8 mouse cellular contexts compared by ENCODE assay signal in genomic region chr10:82987394-82987793, GRCm38 (mm10). TPM values are rescaled to one million over a fixed set of nuclear protein-coding genes. Genes with fewer than 3 reads are reported as not detected.
DNase-seq lines count a peak whose midpoint lies in the region; ATAC-seq lines count a peak whose summit lies in the region.

No protein-coding gene starts in this region.

- H3K27ac ChIP-seq in heart, embryonic 15.5 days, result no peak overlapping the region
- no peak overlapping the region for H3K27ac ChIP-seq in hindbrain, embryonic 12.5 days
- H3K27ac ChIP-seq in midbrain, embryonic 14.5 days (replicated peaks; ENCODE audit: low read depth, low read length), result no peak overlapping the region

- no peak for ATAC-seq in heart, embryonic 15.5 days (replicated peaks; ENCODE audit: insufficient number of reproducible peaks, insufficient read depth, low FRiP score, low read depth)
- no peak for ATAC-seq in hindbrain, embryonic 12.5 days (ENCODE audit: low FRiP score)
- ATAC-seq in midbrain, embryonic 14.5 days (ENCODE audit: low FRiP score, low TSS enrichment), result no peak

- H3K4me3 ChIP-seq in heart, embryonic 15.5 days, result peak overlapping the region; percentile 88
- H3K4me3 ChIP-seq in hindbrain, embryonic 12.5 days, result peak overlapping the region; percentile 80
- peak overlapping the region; percentile 77 for H3K4me3 ChIP-seq in midbrain, embryonic 14.5 days (replicated peaks; ENCODE audit: low read depth, low read length)

- no peaks in the 10 kb centered on the region for H3K36me3 ChIP-seq in heart, embryonic 15.5 days
- no peaks in the 10 kb centered on the region for H3K36me3 ChIP-seq in hindbrain, embryonic 12.5 days
- H3K36me3 ChIP-seq in midbrain, embryonic 14.5 days (ENCODE audit: control insufficient read depth, insufficient read depth, low read length), result no peaks in the 10 kb centered on the region

- no peak for DNase-seq in heart, postnatal 14 days
- peak; percentile 34 for DNase-seq in adipocyte (ENCODE audit: low spot score)
- DNase-seq in midbrain, embryonic 14.5 days, result peak; percentile 13
- DNase-seq in T-cell, adult 2 months (ENCODE audit: low spot score), result no peak
- no peak for DNase-seq in frontal cortex, adult 2 months (ENCODE audit: extremely low spot score in 1 of 2, low spot score in 1 of 2)
- DNase-seq in frontal cortex, postnatal 25 days (ENCODE audit: low spot score in 2 of 2), result no peak

- intact Hi-C loops in heart, postnatal 14 days (cut with DNase I), result loop anchor here (2.0 to 5.0 kb wide), 2 partner anchors 113 to 205 kb away; no protein-coding TSS in a partner anchor

- H3K4me2 ChIP-seq in heart, embryonic 15.5 days, result peak overlapping the region; percentile 98
- H3K4me2 ChIP-seq in hindbrain, embryonic 12.5 days (replicated peaks), result peak overlapping the region; percentile 86
- H3K4me2 ChIP-seq in midbrain, embryonic 14.5 days (ENCODE audit: low read length), result peak overlapping the region; percentile 95

- H3K27me3 ChIP-seq in heart, embryonic 15.5 days, result peaks cover 15% of the 10 kb centered on the region
- H3K27me3 ChIP-seq in hindbrain, embryonic 12.5 days, result peaks cover 18% of the 10 kb centered on the region
- H3K27me3 ChIP-seq in midbrain, embryonic 14.5 days (ENCODE audit: control insufficient read depth, insufficient read depth, low read length), result 0 out of 2 replicates have a peak, but pooled peaks cover 9% of the 10 kb centered on the region

- peak overlapping the region; percentile 81; the same call in 1 of the 2 replicates for H3K9ac ChIP-seq in heart, embryonic 15.5 days
- H3K9ac ChIP-seq in hindbrain, embryonic 12.5 days, result peak overlapping the region; percentile 41; the same call in 1 of the 2 replicates
- peak overlapping the region; percentile 75; the same call in 1 of the 2 replicates for H3K9ac ChIP-seq in midbrain, embryonic 14.5 days (replicated peaks; ENCODE audit: low read length)

- H3K9me3 ChIP-seq in heart, embryonic 15.5 days (replicated peaks), result no peaks in the 10 kb centered on the region
- no peaks in the 10 kb centered on the region for H3K9me3 ChIP-seq in hindbrain, embryonic 12.5 days (replicated peaks)
- no peaks in the 10 kb centered on the region for H3K9me3 ChIP-seq in midbrain, embryonic 14.5 days (ENCODE audit: control insufficient read depth, low read length)

- H3K4me1 ChIP-seq in heart, embryonic 15.5 days (replicated peaks), result peaks cover 56% of the 10 kb centered on the region
- H3K4me1 ChIP-seq in hindbrain, embryonic 12.5 days, result peaks cover 43% of the 10 kb centered on the region
- peaks cover 48% of the 10 kb centered on the region for H3K4me1 ChIP-seq in midbrain, embryonic 14.5 days (ENCODE audit: control insufficient read depth, insufficient read depth, low read length)

- WGBS in heart, embryonic 15.5 days, result 40% methylated on average over 4 of the region's 4 CpGs
- 47% methylated on average over 4 of the region's 4 CpGs for WGBS in hindbrain, embryonic 12.5 days
- 49% methylated on average over 4 of the region's 4 CpGs for WGBS in midbrain, embryonic 14.5 days

RNA-seq across cellular contexts. Expression of gene Chst11, which starts 2.1 kb away (rescaled TPM):
- 2.0 and 2.1 TPM in 2 replicates for polyA plus RNA-seq in heart, embryonic 15.5 days (2015; fragmentation: Nextera tagmentation; extraction: Ambion mirVana)
- total RNA-seq in heart, postnatal 14 days (2021), result 1 to 10 TPM; 3.4 to 4.1 TPM
- polyA plus RNA-seq in hindbrain, embryonic 12.5 days (2016; fragmentation: Nextera tagmentation; extraction: Ambion mirVana), result 2.5 and 2.7 TPM in 2 replicates
- polyA plus RNA-seq in midbrain, embryonic 14.5 days (2014; fragmentation: Nextera tagmentation; extraction: Ambion mirVana), result 4.5 and 5.2 TPM in 2 replicates
- polyA plus RNA-seq in frontal cortex, adult 2 months (2012; rRNA removed), result 32.8 and 34.6 TPM in 2 replicates

Comparison
In these comparisons a context has a peak if more than half of its experiments do, and no peak if none do; other contexts are left out.
1. DNase-seq: peak in adipocyte (single experiment) and midbrain, embryonic 14.5 days (single experiment); none in heart, postnatal 14 days (0 of 2), T-cell, adult 2 months (single experiment), frontal cortex, adult 2 months (0 of 2) and frontal cortex, postnatal 25 days (0 of 2).
2. Peak in every context shown above with its lines, with median percentiles within 50 percentile points of each other: H3K4me2 ChIP-seq, H3K4me3 ChIP-seq and H3K9ac ChIP-seq.